Mouse (Mus musculus): Measurements from ENCODE around the gene Ppp1r13b. TPM values are rescaled to one million over a fixed set of nuclear protein-coding genes. Genes with fewer than 3 reads are reported as not detected.

Ppp1r13b gene
- polyA plus RNA-seq, 1 experiment from 2014 or later, result 22.6 TPM

DNA sequence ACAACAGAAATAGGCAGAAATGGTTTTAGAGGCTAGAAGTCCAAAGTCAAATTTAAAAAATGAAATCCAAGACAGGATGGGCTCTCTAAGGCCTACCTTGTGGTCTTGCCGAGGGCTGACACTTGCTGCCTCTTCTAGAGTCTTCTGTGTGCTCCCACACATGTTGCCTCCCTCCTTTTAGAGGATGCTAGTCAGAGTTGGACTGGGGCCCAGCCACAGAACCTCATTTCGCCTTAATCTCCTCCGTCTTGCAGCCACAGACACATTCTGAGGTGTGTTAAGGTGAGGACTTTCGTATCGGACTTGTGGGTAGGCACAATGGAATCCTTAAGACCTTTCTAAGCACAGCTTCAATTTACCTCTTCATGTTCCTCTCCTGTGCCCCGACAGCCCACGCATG is 4.9 kb upstream of the Ppp1r13b start:
- Histone ChIP-seq H3K27me3 (peaks cover 7% of the 10 kb centered on the region; the same call in 1 of the 2 replicates), H3K9ac (replicated peaks) (no peak overlapping the region), H3K36me3 (no peaks in the 10 kb centered on the region)

GRCm38 (mm10) chr12:111911796-111912195 is 3.9 kb upstream of the Ppp1r13b start:
- peaks cover 7% of the 10 kb centered on the region; the same call in 1 of the 2 replicates for H3K27me3 ChIP-seq
- no peaks in the 10 kb centered on the region for H3K36me3 ChIP-seq
- H3K4me3 ChIP-seq, result no peak overlapping the region
- H3K9me3 ChIP-seq, result no peaks in the 10 kb centered on the region
- 80% methylated on average over 2 of the region's 2 CpGs for WGBS
- H3K9ac ChIP-seq (replicated peaks), result no peak overlapping the region
- H3K4me1 ChIP-seq, result peaks cover 6% of the 10 kb centered on the region
- no peak for ATAC-seq (replicated peaks)
- H3K4me2 ChIP-seq (replicated peaks), result no peak overlapping the region
- H3K27ac ChIP-seq (replicated peaks), result no peak overlapping the region

More for the DNA sequence above, 4.9 kb upstream of the Ppp1r13b start:
- WGBS, result 90% methylated on average over 7 of the region's 7 CpGs
- Histone ChIP-seq H3K4me2 (replicated peaks) (no peak overlapping the region), H3K4me3 (no peak overlapping the region), H3K4me1 (peaks cover 5% of the 10 kb centered on the region; the same call in 1 of the 2 replicates), H3K9me3 (no peaks in the 10 kb centered on the region), H3K27ac (replicated peaks) (no peak overlapping the region)
- no peak for ATAC-seq (replicated peaks)

GRCm38 (mm10) chr12:111911171-111911760 is 3.4 kb upstream of the Ppp1r13b start:
- no peak overlapping the region for H3K4me2 ChIP-seq (replicated peaks)
- H3K27ac ChIP-seq (replicated peaks), result no peak overlapping the region
- H3K27me3 ChIP-seq, result peaks cover 7% of the 10 kb centered on the region; the same call in 1 of the 2 replicates
- H3K9me3 ChIP-seq, result no peaks in the 10 kb centered on the region
- WGBS, result 90% methylated on average over 15 of the region's 15 CpGs
- H3K36me3 ChIP-seq, result no peaks in the 10 kb centered on the region
- H3K9ac ChIP-seq (replicated peaks), result no peak overlapping the region
- peaks cover 12% of the 10 kb centered on the region for H3K4me1 ChIP-seq
- ATAC-seq (replicated peaks), result no peak
- no peak overlapping the region for H3K4me3 ChIP-seq

- H3K27ac ChIP-seq (replicated peaks), result no peak overlapping the region
- H3K4me2 ChIP-seq (replicated peaks), result 0 out of 2 replicates have a peak overlapping the region, but pooled peaks have one; percentile 85
- H3K36me3 ChIP-seq, result no peaks in the 10 kb centered on the region
- 75% methylated on average over 11 of the region's 11 CpGs for WGBS
- peaks cover 7% of the 10 kb centered on the region; the same call in 1 of the 2 replicates for H3K27me3 ChIP-seq
- H3K9ac ChIP-seq (replicated peaks), result no peak overlapping the region
- no peak for ATAC-seq (replicated peaks)
- H3K4me3 ChIP-seq, result no peak overlapping the region
- H3K9me3 ChIP-seq, result no peaks in the 10 kb centered on the region
- peaks cover 13% of the 10 kb centered on the region for H3K4me1 ChIP-seq
These were observed 1.2 kb upstream of the Ppp1r13b start for GRCm38 (mm10) chr12:111908997-111909550.

- H3K27ac ChIP-seq (replicated peaks), result peak overlapping the region; percentile 93
- WGBS, result under 1% methylated on average over 52 of the region's 63 CpGs
- ATAC-seq (replicated peaks), result peak; percentile 65; the same call in 1 of the 2 replicates
These were observed 454 bp downstream of the Ppp1r13b start for GRCm38 (mm10) chr12:111907421-111907891.

GRCm38 (mm10) chr12:111906309-111906875 is 1.5 kb downstream of the Ppp1r13b start:
- peak overlapping the region; percentile 85 for H3K4me2 ChIP-seq (replicated peaks)
- peaks cover 7% of the 10 kb centered on the region; the same call in 1 of the 2 replicates for H3K27me3 ChIP-seq
- H3K4me3 ChIP-seq, result peak overlapping the region; percentile 69
- no peak for ATAC-seq (replicated peaks)
- WGBS, result 44% methylated on average over 5 of the region's 5 CpGs
- no peak overlapping the region for H3K27ac ChIP-seq (replicated peaks)
- no peaks in the 10 kb centered on the region for H3K36me3 ChIP-seq
- H3K9me3 ChIP-seq, result no peaks in the 10 kb centered on the region
- H3K9ac ChIP-seq (replicated peaks), result peak overlapping the region; percentile 77; the same call in 1 of the 2 replicates
- H3K4me1 ChIP-seq, result peaks cover 17% of the 10 kb centered on the region

More at GRCm38 (mm10) chr12:111907421-111907891, 454 bp downstream of the Ppp1r13b start:
- Histone ChIP-seq H3K36me3 (no peaks in the 10 kb centered on the region), H3K4me1 (peaks cover 13% of the 10 kb centered on the region), H3K27me3 (peaks cover 7% of the 10 kb centered on the region; the same call in 1 of the 2 replicates), H3K9me3 (no peaks in the 10 kb centered on the region), H3K4me2 (replicated peaks) (peak overlapping the region; percentile 85), H3K9ac (replicated peaks) (peak overlapping the region; percentile 77), H3K4me3 (peak overlapping the region; percentile 69)

DNA sequence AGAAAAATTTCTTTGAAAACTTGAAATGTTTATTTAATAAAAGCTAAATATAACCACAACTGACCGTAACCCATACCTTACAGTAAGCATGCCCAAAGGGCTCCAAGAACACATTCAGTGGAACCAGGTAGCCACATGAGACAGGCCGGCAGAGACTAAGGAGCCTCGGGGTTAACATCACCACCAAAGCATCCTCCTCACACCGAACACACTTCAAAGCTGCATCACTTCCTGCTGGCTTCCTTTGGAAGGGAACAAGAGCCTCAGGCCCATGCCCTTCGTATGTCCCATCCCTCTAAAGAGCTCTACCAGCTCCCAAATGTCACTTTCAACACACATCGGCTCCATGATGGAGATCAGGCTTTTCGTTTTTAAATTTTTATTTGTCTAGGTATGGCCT is 5.4 kb downstream of the Ppp1r13b start:
- 87% methylated on average over 7 of the region's 7 CpGs for WGBS
- H3K27me3 ChIP-seq, result no peaks in the 10 kb centered on the region
- no peaks in the 10 kb centered on the region for H3K36me3 ChIP-seq
- peaks cover 24% of the 10 kb centered on the region for H3K4me1 ChIP-seq
- no peaks in the 10 kb centered on the region for H3K9me3 ChIP-seq
- H3K9ac ChIP-seq (replicated peaks), result no peak overlapping the region
- no peak overlapping the region for H3K27ac ChIP-seq (replicated peaks)
- no peak for ATAC-seq (replicated peaks)
- no peak overlapping the region for H3K4me2 ChIP-seq (replicated peaks)
- no peak overlapping the region for H3K4me3 ChIP-seq

DNA sequence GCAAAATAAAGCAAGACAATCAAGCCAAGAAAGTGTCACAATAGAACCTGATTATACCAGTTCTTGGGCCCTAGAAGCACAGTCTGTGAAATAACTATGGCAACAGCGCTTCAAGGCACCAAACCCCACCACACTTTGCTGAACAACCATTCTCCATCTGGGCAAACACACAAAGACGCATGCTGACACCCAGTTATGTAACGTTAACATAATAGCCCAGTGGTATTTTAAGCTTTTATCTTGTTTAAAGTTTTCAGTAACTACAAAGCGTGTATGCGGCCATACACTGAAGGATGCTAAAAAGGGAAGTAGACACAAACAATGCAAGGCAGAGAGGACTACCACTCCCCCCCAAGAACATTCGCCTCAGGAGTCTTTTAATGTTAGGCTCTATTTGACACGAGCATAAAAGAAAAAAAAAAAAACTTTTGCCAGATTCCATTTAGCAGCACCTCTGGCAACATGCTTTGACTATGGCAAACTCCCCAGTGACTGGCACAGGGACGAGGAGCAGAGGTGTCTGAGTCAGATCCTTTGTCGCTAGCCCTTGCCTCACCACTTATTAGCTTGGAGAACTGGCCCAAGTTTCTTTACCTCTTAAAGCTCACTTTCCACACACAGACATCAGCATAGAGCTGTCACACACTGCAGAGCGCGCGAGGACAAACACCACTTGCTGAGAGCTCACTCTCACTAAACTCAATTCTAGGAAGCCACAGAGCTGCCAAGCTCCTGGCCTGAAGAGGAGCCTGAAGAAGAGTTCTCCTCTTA is 6.6 kb downstream of the Ppp1r13b start:
- H3K4me2 ChIP-seq (replicated peaks), result no peak overlapping the region
- no peak overlapping the region for H3K4me3 ChIP-seq
- WGBS, result 30% methylated on average over 12 of the region's 12 CpGs
- peaks cover 26% of the 10 kb centered on the region for H3K4me1 ChIP-seq
- peak overlapping the region; percentile 46 for H3K27ac ChIP-seq (replicated peaks)
- H3K27me3 ChIP-seq, result no peaks in the 10 kb centered on the region
- ATAC-seq (replicated peaks), result peak; percentile 71
- H3K9ac ChIP-seq (replicated peaks), result no peak overlapping the region
- H3K36me3 ChIP-seq, result no peaks in the 10 kb centered on the region
- no peaks in the 10 kb centered on the region for H3K9me3 ChIP-seq

DNA sequence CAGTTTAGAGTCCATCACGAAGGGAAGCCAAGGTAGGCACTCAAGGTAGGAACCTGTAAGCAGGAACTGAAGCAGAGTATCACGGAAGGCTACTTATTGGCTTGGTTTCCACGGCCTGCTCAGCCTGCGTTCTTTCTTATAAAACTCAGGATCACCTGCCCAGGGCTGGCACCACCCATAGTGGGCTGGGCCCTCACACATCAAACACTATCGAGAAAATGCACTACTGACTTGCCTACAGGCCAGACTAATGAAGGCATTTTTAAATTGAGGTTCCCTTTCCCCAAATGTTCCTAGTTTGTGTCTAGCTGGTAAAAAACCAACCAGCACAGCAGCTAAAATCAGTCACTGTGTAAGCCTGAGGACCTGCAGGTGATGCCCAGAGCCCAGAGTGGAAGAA is 8.3 kb downstream of the Ppp1r13b start:
- 77% methylated on average over 5 of the region's 5 CpGs for WGBS
- Histone ChIP-seq H3K4me2 (replicated peaks) (no peak overlapping the region), H3K27ac (replicated peaks) (no peak overlapping the region), H3K9me3 (no peaks in the 10 kb centered on the region), H3K9ac (replicated peaks) (no peak overlapping the region), H3K36me3 (no peaks in the 10 kb centered on the region), H3K27me3 (no peaks in the 10 kb centered on the region), H3K4me1 (peaks cover 25% of the 10 kb centered on the region), H3K4me3 (no peak overlapping the region)
- ATAC-seq (replicated peaks), result no peak

DNA sequence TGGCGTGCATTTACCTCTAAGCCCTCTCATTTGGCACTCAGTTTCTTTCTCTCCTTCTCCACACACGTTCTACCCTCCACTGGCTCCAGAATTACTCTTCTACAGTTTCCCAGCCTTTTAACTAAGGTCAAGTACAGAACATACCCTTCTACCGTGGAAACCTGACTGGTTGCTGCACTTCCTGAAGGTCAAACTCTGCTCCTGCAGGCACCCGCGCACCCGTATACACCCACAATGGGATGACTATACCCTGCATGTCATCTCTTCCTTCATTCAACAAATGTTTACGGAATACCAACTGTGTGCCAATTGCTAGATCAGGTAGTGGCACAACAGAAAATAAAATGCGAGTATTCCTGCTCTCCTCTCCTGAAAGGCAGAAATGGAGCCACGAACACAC is 9.2 kb downstream of the Ppp1r13b start:
- Histone ChIP-seq H3K4me2 (replicated peaks) (no peak overlapping the region), H3K4me1 (peaks cover 25% of the 10 kb centered on the region), H3K9ac (replicated peaks) (no peak overlapping the region), H3K36me3 (no peaks in the 10 kb centered on the region), H3K4me3 (no peak overlapping the region), H3K27me3 (no peaks in the 10 kb centered on the region), H3K9me3 (no peaks in the 10 kb centered on the region), H3K27ac (replicated peaks) (no peak overlapping the region)
- ATAC-seq (replicated peaks), result no peak
- 77% methylated on average over 9 of the region's 9 CpGs for WGBS

DNA sequence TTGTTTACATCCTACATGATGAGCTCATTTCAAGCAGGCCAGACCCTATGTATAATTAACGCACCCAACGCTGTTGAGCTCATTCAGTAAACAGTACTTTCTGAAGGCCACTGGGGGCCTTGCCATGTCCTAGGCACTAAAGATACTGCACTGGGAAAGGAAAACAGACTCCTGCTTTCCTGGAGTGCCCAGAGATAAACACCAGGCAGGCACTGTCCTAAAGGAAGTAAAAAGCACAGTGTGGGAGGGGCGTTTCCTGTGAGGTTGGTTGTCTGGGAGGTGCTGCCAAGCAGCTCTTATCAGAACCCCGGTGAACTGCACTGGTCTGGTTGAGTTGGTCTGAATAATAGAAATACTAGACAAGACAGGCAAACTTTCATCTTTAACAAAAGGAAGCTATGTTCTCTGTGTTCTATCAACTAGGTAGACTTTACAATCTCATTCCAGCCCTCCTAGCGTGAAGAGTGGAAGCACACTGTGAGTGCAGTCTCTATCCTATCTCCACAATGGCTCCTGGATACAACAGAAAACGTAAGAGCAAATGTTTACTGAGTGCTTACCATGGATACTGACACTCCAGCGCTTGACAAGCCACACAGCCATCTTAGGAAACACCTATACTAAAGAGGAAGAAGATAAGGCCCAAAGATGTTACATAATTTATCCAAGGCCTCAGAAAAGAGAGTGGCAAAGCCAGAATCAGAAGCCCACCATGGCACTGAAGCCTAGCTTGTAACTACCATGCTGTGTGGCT is 10.8 kb downstream of the Ppp1r13b start:
- Histone ChIP-seq H3K9me3 (no peaks in the 10 kb centered on the region), H3K36me3 (no peaks in the 10 kb centered on the region), H3K9ac (replicated peaks) (no peak overlapping the region), H3K4me2 (replicated peaks) (no peak overlapping the region), H3K4me1 (peaks cover 25% of the 10 kb centered on the region), H3K27me3 (no peaks in the 10 kb centered on the region), H3K27ac (replicated peaks) (no peak overlapping the region; the same call in 1 of the 2 replicates), H3K4me3 (no peak overlapping the region)
- 62% methylated on average over 7 of the region's 7 CpGs for WGBS
- 0 out of 2 replicates have a peak, but pooled peaks have one; percentile 41 for ATAC-seq (replicated peaks)
